Mouse (Mus musculus) thymus, adult 2 months (tissue): Measurements from ENCODE around the gene Dennd2a.

Experiments used
- CTCF ChIP-seq: fragments of 200-500 bp; IDR thresholded peaks from 2 replicates; pipeline ENCODE4 v1.5.1; 2012; ENCODE audit warnings: mild to moderate bottlenecking, control low read depth, low read length, moderate library complexity, borderline replicate concordance; ENCODE audit not compliant: control insufficient read depth, poor library complexity, insufficient read depth; ENCODE audit errors: extremely low read depth
- POLR2A ChIP-seq: fragments of 200-500 bp; IDR thresholded peaks from 2 replicates; pipeline ENCODE4 v1.6.1; 2012; ENCODE audit warnings: mild to moderate bottlenecking, low read length, control low read depth, moderate library complexity; ENCODE audit not compliant: control insufficient read depth, poor library complexity, insufficient read depth; ENCODE audit errors: extremely low read depth

- TF ChIP-seq CTCF (no peak), POLR2A (no peak)
Measured at GRCm38 (mm10) chr6:39425181-39425580, 132.5 kb downstream of the Dennd2a start.
